Mouse (Mus musculus): ENCODE measurements around the gene E2f4.

E2f4 gene

DNA sequence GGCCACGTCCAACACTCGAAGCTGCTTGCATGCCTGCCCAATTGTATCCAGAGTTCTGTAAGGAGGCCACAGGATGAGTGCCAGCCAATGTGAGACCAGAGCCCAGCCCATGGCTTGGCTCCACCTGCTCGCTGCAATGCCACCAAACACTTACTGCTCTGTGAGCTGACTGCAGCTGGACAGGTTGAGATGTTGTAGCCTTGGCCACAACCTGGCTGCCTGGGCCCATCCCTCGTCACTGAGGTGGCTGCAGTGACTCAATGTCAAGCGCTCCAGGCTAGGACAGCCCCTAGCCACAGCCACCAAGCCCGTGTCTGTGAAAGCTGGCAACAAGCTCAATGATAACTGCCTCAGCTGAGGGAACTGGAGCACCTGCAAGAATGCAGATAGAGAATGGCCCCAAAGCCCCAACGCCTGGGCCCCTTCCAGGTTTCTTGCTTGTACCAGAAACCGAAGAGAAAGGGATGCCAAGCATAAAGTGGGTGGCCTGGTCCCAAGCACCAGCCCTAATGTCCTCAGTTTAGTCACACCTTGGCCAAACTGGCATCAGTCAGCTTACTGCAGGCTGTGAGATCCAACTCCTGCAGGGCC, 15.5 kb downstream of the E2f4 start:
- in situ Hi-C loops (cut with MboI, MseI), result loop anchor here (10.0 kb wide), 1 partner anchor 1292 kb away; the partner anchor contains the start of gene Cdh1

DNA sequence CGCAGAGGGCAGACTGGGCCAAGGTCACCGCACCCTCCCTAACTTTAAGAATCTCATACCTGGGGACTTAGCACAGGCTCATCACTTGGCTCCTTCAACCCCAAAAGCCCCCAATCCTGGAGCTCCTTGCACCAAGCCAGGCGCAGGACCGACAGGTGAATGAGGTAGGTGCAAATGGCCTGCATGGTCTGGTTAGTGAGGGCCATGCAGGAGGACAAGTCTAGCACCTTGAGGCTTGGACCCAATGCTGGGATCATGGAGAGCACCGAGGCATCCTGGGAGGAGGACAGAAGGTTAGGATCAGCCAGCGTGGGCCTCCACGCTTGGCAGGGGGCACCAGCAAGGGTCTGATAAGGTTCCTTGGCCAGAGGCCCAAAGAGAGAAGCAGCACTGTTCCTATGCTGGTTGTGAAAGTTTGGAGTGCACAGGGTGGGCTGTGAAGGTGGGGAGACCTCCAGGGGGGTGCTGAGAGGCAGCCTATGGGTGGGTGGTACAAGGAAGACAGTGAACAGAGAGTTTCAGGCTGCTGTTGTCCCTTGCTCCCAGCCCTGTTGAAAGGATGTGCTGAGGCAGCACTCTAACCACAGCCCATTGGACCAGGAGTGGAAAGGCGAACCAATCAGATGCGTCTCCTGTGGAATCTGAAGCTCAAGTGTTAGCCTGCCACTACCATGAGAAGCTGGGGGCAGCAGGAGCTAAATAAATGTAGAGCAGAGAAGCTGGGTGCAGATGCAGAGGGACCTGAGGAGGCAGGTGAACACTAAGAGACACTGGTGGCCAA, 16.3 kb downstream of the E2f4 start:
- in situ Hi-C loops (cut with MboI, MseI), result loop anchor here (10.0 kb wide), 1 partner anchor 1291 kb away; the partner anchor contains the start of gene Cdh1

DNA sequence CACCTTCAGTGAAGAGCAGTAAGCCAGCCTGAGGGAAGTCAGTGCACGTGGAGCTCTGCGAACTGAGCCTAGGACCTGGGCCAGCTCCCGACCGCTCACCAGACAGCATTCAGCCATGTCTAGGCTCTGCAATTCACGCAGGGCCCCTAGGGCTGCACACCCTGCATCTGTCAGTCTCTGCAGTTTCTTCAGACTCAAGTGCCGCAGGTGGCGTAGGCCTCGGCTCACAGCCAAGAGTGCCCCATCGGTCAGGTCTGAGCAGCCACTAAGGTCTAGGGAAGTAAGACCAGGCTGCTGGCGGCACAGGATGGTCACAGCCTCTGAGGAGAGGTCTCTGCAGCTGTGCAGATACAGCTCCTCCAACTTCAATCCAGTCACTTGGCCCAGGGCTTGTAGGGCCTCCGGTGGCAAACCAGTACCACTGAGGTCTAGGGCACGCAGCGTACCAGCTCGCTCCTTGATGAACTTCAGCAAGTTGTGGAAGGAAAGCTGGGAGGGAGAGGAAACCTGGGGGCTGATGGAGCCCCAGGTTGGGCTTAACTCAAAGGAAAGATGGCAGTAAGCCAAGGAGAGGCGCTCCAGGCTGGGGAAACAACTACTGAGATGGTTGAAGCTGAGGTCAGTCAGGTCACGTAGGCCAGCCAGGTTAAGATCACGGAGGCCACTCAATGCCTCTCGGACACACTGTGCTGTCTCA, 17.8 kb downstream of the E2f4 start:
- in situ Hi-C loops (cut with MboI, MseI), result loop anchor here (10.0 kb wide), 1 partner anchor 1290 kb away; the partner anchor contains the start of gene Cdh1

DNA sequence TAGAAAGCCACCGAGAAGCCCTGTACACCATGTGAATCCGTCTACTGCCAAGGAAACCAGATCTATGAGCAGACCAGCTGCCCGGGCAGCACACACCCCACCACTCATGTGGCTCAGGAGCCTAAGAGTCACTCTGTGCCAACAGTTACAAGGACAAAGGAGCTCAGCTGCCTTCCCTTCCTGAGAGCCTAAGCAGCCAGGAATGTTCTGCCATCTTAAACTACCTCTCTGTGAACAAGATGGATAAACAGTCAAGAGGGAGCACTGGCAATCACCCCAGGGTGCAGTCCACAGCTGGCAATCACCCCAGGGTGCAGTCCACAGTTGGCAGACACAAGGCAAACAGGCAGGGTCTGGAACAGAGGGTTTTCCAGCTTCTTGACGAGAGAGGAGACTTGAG, 20.5 kb downstream of the E2f4 start:
- in situ Hi-C loops (cut with MboI, MseI), result loop anchor here (10.0 kb wide), 1 partner anchor 1287 kb away; the partner anchor contains the start of gene Cdh1

DNA sequence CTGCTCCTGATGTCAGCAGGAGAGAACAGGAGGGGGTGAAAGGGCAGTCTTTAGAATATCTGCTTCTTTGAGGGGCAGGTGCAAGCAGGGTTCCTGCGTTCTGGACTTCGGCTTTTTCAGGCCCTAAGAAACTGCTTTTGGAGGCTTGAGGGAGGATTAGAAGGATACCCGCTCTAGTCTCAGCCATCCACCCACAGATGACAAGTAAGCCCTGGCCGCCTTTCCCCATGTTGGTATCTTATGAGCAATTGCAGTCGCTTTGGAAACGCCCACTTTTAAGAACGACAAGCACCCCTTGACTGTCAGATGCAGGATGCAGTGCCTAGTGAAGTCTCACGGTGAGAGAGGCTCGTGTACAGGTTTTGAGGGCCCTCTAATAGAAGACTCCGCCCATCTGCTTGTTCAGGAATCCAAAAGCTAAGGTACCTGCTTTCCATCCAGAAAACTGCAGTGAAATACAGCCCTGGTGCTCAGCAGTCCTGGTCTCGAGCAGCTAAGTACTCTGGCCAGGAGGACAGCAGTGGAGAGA, 21.3 kb downstream of the E2f4 start:
- in situ Hi-C loops (cut with MboI, MseI), result loop anchor here (10.0 kb wide), 1 partner anchor 1286 kb away; the partner anchor contains the start of gene Cdh1

DNA sequence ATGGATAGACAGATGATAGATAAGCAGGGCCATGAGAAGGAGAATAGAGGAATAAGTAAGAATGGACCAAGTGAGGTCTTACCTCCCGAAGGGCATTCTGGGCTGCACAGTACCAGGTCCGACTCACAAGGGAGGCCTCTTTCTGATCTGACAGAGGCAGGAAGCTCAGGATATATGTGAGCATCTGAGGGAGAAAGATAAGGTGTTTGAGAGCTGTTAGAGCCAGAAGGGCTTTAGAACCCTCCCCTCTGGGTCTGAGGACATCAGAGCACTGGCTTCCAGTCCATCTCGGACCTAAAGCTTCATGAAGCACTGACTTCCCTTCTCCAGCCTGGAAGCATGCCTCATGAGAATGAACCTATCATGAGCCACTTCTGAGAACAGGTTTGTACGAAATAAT, 25.7 kb downstream of the E2f4 start:
- in situ Hi-C loops (cut with MboI, MseI), result no loop called here

DNA sequence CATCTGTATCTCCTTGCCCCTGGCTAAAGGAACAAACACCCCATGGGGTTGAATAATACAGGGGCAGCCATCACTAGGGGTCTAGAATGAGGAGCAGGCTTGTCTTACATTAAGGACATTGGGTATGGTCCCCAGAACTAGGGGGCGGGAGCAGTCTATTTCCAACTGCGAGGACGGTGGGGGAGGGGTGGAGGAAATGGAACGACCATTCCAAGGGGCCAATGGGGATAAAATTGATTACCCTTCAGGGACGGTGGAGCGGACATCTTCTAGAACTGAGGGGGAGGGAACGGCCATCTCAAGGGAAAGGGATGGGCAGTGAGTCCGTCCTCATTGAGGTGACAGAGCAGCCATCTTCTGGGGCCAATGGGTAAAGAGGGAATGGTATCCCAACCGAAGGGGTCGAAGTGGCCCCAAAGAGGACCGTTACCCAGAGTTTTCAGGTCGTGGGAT, 28.2 kb downstream of the E2f4 start:
- in situ Hi-C loops (cut with MboI, MseI), result no loop called here

DNA sequence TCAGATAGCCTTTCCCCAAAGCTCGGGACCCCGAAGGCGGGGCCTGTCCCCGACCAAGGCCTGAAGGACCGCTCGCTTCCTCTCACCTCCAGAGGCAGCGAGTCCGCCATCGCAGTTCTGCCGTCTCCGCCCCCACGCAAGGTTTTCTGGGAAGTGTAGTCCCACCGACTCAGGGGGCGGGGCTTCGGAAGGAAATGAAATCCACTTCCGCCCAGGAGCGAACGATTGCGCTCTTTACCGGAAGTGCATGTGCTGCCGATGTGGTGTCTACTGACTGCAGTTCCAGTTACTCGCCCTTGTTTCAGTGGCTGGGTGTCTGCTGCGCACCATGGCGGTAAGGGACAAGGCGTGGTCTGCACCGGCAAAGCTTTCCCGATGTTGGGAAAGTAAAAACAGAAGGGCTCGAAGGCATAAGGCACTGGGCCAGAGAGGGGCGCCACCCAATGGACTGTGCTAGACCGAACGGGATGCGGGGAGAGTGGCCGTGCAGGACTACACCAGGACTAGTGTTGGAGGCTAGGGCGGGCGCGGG, 28.7 kb downstream of the E2f4 start, which contains the start of the genes Lrrc29 and Tmem208:
Gene Lrrc29 (minus strand): TSS at position 138 of the 532 bp plus-strand sequence.
Gene Tmem208 (plus strand): TSS at position 214 of the 532 bp plus-strand sequence.
- in situ Hi-C loops (cut with MboI, MseI), result no loop called here

DNA sequence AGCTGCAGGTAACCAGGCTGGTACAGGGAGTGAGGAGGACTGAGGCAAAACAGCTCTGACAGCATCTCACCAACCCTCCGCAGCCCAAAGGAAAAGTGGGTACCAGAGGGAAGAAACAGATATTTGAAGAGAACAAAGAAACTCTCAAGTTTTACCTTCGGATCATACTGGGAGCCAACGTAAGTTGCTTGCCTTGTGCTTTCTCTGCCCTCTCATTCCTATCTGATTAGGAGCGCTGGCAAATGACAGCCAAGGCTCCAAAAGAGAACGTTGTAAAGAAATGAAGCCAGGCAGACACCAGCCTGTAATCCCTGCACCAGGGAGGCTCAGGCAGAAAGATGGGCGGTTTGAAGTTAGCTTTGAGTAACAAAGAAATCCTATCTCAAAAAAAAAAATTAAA, 29.5 kb downstream of the E2f4 start:
- in situ Hi-C loops (cut with MboI, MseI), result no loop called here

DNA sequence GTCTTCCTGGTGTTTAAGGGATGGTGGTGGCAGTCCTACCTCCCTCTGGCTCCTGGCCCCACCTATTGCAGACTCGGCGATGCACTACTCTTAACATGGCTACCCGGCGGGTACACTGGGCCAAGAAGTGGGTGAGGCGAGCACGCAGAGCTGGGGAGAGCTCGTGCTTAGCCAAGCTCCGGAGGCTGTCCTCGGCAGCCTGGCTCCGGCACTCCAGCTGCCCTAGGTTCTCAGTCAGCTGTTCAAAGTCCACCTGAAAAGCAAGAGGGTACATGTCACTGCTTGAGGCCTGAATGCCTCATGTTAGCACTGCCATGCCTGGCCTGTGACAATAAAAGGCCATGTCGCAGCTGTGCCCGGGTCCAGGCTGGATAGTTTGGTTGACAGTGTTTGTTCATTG, 32.9 kb downstream of the E2f4 start:
- in situ Hi-C loops (cut with MboI, MseI), result no loop called here

DNA sequence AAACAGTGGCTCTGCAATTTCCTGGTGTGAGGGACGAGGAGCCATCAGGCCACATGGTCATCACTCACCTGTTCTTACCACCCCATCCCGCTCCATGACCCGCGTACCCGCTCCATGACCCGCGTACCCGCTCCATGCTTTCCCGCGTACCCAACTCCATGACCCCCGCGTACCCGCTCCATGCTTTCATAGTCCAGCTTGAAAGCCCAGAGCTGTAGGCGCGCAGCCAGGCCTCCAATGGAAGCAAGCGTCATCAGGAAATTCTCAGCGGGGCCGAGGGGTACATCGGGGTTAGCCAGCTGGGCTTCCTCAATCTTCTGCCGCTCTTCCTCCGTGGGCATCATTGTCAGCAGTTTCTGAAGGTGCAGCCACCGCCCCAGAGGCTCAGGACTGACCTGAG, 34.0 kb downstream of the E2f4 start:
- in situ Hi-C loops (cut with MboI, MseI), result no loop called here

DNA sequence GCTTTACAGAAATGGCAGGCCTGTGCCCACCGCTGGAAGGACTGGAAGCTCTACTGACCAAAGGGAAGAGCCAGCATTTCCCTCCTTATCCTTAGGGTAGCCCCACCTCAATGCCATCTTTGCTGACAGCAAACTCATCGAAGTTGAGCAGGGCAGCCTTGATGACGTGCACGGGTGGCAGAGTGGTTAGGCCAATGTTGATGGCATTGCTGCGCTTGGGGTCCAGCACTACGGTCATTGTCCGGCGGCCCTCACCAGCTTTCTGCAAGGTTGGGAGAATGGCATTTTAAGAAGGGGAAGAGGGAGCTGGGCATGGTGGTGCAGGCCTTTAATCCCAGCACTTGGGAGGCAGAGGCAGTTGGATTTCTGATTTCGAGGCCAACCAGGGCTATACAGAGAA, 34.5 kb downstream of the E2f4 start:
- in situ Hi-C loops (cut with MboI, MseI), result no loop called here

DNA sequence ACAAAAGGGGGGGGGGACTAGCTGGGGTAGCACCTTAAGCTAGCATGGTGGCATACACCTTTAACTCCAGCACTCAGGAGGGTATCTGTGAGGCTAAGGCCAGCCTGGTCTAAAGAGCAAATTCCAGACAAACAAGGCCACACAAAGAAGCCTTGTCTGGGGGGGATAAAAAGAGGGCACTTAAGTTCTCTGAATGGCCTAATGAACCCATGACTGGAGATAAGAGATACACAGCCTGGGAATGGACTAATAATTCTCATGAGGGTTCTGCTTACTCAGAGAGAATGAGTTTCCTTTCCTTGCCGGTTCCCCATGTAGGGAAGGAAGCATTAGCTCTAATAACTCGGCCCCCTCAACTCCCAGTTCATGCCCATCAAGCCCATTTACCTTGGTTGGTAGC, 35.1 kb downstream of the E2f4 start:
- in situ Hi-C loops (cut with MboI, MseI), result no loop called here

DNA sequence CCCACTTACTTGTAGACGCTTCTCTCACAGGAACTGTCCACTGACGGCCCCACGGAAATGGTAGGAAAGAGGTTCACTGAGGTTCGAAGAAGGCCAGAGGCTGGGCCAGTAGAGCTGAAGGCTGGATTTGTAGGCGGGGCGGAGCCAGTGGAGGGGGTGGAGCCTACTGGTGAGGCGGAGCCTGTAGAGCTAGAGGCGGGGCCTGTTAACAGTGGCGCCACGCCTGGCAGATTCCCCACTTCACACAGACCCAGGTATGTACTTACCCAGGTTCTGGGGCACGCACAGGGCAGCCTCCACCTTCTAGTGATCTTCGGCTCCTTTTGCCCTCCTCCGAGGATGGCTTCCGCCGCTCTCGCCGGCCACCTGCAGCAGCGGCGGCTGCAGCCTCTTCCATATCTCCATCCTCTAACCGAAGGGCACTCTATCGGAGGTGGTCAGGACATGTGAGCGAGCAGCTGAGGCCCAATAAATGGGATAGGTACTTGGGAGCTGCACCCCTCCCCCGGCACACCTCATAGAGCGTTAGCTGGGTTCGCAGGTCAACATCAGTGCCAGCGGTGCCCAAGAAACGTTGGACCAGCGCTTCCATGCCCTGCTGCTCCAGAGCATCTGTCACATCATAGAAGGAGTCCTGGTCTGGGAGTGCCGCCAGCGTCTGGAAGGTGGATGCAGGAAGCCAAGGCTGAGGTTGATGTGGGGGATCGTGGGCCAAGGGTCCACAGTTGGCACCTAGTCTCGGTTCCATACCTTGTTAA, 39.1 kb downstream of the E2f4 start:
- in situ Hi-C loops (cut with MboI, MseI), result no loop called here

DNA sequence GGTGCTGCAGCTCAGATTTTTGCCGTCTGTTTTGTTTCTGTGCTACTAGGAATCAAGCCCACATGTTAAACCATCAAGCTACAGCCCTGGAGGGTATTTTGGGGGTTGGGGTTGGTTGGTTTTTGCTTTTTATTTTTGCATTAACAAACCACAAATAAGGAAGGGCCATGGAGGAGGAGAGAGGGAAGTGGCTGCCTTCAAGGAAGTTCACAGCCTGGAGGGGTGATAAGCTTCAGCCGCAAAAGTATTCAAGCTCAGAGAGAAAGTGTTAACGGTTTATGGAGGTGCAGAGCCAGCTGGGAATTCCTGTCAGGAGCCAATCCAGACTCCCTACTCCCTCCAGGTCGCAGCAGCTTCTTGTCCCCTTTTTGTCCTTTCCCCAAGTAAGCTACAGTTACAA, 41.5 kb downstream of the E2f4 start:
- in situ Hi-C loops (cut with MboI, MseI), result no loop called here

DNA sequence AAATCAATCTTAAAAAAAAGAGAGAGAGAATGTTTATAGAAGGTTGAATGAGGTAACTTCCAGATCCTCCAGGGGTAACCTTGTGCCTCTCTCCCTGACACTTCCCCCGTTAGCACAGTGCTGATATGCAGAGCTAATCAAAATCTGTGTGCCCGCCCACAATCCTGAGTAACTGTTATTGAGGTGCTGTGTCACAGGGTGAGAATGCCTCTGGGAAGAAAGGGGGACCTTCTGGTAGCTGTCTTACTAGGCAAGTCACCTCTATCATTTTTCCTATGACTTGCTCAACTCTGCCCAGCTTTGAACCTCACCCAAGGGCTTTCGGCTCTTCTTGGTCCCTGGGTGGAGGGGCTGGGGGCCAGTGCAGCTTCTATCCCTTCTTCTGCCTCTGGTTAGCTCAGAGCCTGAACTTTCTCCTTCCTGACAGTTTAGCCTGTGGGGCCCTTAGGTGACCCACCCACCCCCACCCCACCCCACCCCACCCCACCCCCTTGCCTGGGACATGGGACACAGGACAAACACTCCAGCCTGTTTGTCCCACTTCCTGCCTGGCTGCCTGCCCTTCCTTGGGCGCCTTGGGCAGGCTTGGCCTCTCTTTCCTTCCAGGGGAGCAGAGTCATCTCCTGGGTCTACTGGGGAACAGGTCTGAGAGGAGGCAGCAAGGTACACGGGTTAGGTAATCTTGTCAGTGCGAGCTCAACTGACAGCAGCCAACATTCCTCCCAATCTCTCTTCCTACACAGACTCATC, 42.6 kb downstream of the E2f4 start:
- in situ Hi-C loops (cut with MboI, MseI), result no loop called here

DNA sequence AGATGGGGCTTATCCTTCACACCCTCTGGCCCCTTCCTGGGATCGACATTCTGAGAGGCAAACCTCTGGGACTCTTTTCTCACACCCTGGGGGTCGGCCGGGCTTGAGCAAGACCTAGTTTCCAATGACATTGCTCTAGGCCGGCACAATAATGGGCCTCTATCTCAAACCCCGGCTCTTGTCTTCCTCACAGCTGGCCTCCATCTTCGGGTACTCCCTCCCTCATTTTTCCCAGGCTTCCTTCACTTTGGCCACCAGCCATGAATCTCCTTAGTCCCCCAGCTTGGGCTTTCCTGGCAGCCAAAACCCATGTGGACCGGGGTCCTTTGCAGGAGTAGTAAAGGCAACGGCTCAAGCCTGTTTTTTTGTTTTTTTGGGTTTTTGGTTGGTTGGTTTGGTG, 43.9 kb downstream of the E2f4 start:
- in situ Hi-C loops (cut with MboI, MseI), result no loop called here

DNA sequence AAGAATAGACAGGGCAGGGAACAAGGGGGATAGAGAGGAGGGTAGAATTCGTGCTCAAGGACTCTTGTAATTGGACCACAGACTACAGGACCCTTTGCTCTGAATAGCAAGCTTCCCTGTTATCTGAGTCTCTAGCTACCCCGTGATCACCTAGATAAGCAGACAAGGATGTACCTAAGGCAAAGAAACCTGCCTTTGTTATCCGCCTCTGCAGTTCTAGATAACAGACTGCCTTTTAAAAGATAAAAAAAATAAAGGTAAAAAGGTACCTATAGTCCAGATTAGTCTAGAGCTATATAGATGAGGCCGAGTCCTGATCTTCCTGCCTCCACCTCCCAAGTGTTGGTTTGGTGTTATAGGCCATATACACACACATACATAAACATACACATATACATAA, 45.3 kb downstream of the E2f4 start:
- in situ Hi-C loops (cut with MboI, MseI), result no loop called here

DNA sequence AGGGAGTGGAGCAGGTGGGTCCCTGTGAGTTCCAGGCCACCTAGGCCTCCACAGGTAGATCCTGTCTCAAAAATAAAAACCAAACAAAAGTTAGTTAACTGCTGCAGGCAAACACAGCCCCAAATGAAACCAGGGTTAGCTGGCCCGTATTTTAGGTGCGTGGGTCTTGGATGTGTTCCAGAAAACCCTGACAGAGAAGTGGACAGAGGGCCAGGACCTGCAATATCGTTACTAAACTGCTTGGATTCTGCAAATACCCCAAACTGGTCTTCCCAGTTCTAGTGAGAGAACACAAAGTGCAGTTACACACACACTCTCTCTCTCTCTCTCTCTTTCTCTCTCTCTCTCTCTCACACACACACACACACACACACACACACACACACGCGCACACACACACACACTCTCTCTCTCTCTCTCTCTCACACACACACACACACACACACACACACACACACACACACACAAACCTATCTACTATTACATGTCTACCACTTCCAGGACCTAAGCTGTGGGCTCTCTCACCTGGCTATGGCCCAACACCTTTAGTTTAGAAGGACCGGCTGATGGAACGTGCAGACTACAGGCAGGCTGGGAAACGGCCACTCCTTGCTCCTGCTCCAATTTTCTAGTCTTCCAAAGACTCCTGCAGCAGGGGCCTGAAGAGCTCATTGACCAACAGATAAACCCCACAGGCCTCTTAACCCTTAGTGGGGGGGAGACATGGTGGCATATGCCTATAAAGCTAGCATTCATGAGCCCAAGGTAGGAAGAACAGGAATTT, 46.5 kb downstream of the E2f4 start:
- in situ Hi-C loops (cut with MboI, MseI), result no loop called here

Data from regulatory T cell (primary cell).